Mouse (Mus musculus): ENCODE results near the gene Gpr171. TPM values are rescaled to one million over a fixed set of nuclear protein-coding genes. Genes with fewer than 3 reads are reported as not detected.
"Not testable (repeated sequence)": the region's sequence is repeated elsewhere in the genome, so short reads cannot be mapped to it uniquely, and the experiment has no call there.

The Gpr171 gene
- polyA plus RNA-seq, 1 experiment from 2014 or later, result 1.7 TPM

DNA sequence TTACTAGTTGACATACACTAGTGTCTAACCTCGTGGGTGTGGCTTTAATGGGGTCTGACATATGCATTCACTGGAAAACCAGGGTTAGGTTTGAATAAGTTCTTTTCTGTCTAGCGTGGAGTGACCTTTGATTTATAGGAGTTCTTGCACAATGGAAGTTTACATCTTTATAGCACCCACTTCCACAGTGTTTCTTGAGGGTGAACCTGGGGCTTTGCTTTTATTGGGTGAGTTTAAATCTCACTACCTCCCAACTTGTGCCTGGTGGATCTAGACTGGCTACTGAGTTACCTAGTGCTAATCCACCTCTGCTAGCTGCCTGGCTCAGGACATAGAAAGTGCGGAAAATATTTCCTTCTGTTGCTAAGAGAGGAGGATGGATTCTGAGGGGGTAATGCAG lies 10.3 kb upstream of the Gpr171 start:
- H3K27ac ChIP-seq, result no peak overlapping the region
- H3K36me3 ChIP-seq, result no peaks in the 10 kb centered on the region; the same call in 1 of the 2 replicates
- no peak overlapping the region for H3K4me3 ChIP-seq
- 81% methylated on average over 3 of the region's 3 CpGs for WGBS
- H3K9ac ChIP-seq, result no peak overlapping the region
- no peaks in the 10 kb centered on the region for H3K4me1 ChIP-seq
- H3K27me3 ChIP-seq, result no peaks in the 10 kb centered on the region
- ATAC-seq (ENCODE audit: insufficient number of reproducible peaks, insufficient read depth, low FRiP score, low TSS enrichment, low read depth), result no peak
- no peaks in the 10 kb centered on the region for H3K9me3 ChIP-seq
- H3K4me2 ChIP-seq, result no peak overlapping the region

- not testable (repeated sequence) for H3K4me2 ChIP-seq; H3K27ac ChIP-seq; H3K9ac ChIP-seq; H3K27me3 ChIP-seq; H3K4me1 ChIP-seq; ATAC-seq (ENCODE audit: insufficient number of reproducible peaks, insufficient read depth, low FRiP score, low TSS enrichment, low read depth); H3K9me3 ChIP-seq; H3K36me3 ChIP-seq; H3K4me3 ChIP-seq
- 93% methylated on average over 3 of the region's 3 CpGs for WGBS
These were observed 8.2 kb upstream of the Gpr171 start for GRCm38 (mm10) chr3:59109834-59110233.

DNA sequence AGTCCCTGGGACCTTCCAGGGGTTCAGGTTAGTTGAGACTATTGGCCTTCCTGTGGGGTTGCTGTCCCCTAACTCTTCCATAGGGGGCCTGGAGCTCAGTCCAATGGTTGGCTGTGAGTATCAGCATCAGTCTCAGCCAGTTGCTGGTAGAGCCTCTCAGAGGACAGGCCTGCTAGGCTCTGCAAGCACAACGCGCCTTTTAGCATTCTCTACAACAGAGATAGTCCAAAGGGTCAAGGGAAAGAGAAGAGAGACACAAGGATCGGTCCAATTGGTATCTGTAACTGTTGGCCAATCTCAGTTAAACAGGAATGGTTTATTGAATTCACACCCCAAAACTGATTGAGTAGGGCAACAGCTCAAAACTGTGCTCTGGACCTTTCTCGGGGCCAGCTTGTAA lies 5.8 kb upstream of the Gpr171 start:
- WGBS, result 96% methylated on average over 4 of the region's 4 CpGs
- Histone ChIP-seq H3K9me3 (no peaks in the 10 kb centered on the region), H3K9ac (no peak overlapping the region), H3K27ac (no peak overlapping the region), H3K4me2 (no peak overlapping the region), H3K4me1 (no peaks in the 10 kb centered on the region), H3K36me3 (no peaks in the 10 kb centered on the region), H3K27me3 (no peaks in the 10 kb centered on the region), H3K4me3 (no peak overlapping the region)
- no peak for ATAC-seq (ENCODE audit: insufficient number of reproducible peaks, insufficient read depth, low FRiP score, low TSS enrichment, low read depth)

- Histone ChIP-seq H3K4me2 (no peak overlapping the region), H3K27ac (no peak overlapping the region), H3K4me3 (no peak overlapping the region), H3K36me3 (no peaks in the 10 kb centered on the region), H3K4me1 (peaks cover 4% of the 10 kb centered on the region; the same call in 1 of the 2 replicates), H3K9ac (no peak overlapping the region), H3K9me3 (no peaks in the 10 kb centered on the region), H3K27me3 (no peaks in the 10 kb centered on the region)
- no peak for ATAC-seq (ENCODE audit: insufficient number of reproducible peaks, insufficient read depth, low FRiP score, low TSS enrichment, low read depth)
- 85% methylated on average over 4 of the region's 4 CpGs for WGBS
These were observed 2.8 kb upstream of the Gpr171 start for GRCm38 (mm10) chr3:59104462-59104861.

DNA sequence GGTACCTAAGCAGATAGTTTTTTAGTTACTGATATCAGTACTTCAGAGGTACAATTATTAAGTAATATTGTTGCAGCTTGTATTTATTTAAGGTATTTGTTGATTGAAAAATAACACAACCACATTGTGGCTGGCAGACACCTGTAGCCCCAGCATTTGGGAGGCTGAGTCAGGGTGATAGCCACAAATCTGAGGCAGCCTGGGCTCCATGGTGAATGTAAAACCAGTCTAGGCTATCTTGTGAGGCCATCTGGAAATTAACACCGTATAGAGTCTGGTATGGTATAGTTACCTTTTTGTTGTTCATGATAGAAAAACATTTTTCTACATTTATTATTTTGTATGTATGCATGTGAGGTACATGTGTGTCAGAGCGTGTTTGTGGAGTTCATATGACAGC lies 525 bp upstream of the Gpr171 start:
- Histone ChIP-seq H3K4me3 (no peak overlapping the region), H3K4me1 (peaks cover 4% of the 10 kb centered on the region; the same call in 1 of the 2 replicates), H3K9me3 (no peaks in the 10 kb centered on the region), H3K4me2 (no peak overlapping the region), H3K9ac (no peak overlapping the region), H3K27me3 (no peaks in the 10 kb centered on the region), H3K27ac (no peak overlapping the region), H3K36me3 (no peaks in the 10 kb centered on the region)
- 91% methylated on average over 2 of the region's 2 CpGs for WGBS
- ATAC-seq (ENCODE audit: insufficient number of reproducible peaks, insufficient read depth, low FRiP score, low TSS enrichment, low read depth), result no peak

DNA sequence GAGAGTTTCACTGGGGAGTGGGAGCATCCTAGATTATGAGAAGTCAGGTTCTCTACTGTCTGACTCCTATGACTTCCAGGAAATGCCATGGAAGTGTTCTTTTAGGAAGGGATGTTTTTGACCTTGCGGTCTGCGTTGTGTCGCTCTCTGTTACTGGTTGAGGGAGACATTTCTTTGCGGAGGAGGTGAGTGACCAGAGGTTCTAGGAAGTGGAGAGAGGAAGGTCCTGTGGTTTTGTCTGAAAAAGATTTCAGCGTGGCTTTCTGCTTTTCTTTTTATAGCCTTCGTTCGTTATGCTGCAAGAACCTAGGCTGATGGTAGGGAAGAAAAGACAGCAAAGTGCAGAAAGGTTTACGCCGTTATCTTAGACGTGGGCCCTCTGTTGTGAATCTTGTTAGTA lies 3.1 kb downstream of the Gpr171 start:
- no peak for ATAC-seq (ENCODE audit: insufficient number of reproducible peaks, insufficient read depth, low FRiP score, low TSS enrichment, low read depth)
- H3K4me3 ChIP-seq, result no peak overlapping the region
- H3K4me1 ChIP-seq, result peaks cover 4% of the 10 kb centered on the region; the same call in 1 of the 2 replicates
- H3K9ac ChIP-seq, result no peak overlapping the region
- no peaks in the 10 kb centered on the region for H3K9me3 ChIP-seq
- no peak overlapping the region for H3K4me2 ChIP-seq
- no peaks in the 10 kb centered on the region for H3K27me3 ChIP-seq
- no peaks in the 10 kb centered on the region for H3K36me3 ChIP-seq
- WGBS, result 89% methylated on average over 10 of the region's 10 CpGs
- H3K27ac ChIP-seq, result no peak overlapping the region

GRCm38 (mm10) chr3:59097421-59097820 lies 4.2 kb downstream of the Gpr171 start:
- Histone ChIP-seq H3K9ac (no peak overlapping the region), H3K9me3 (no peaks in the 10 kb centered on the region), H3K27ac (no peak overlapping the region), H3K36me3 (no peaks in the 10 kb centered on the region), H3K4me3 (no peak overlapping the region), H3K4me2 (no peak overlapping the region), H3K27me3 (no peaks in the 10 kb centered on the region), H3K4me1 (peaks cover 9% of the 10 kb centered on the region; the same call in 1 of the 2 replicates)
- WGBS, result 78% methylated on average over 6 of the region's 6 CpGs
- ATAC-seq (ENCODE audit: insufficient number of reproducible peaks, insufficient read depth, low FRiP score, low TSS enrichment, low read depth), result no peak

GRCm38 (mm10) chr3:59092702-59093101 lies 8.9 kb downstream of the Gpr171 start:
- no peaks in the 10 kb centered on the region for H3K27me3 ChIP-seq
- no peak overlapping the region for H3K4me3 ChIP-seq
- ATAC-seq (ENCODE audit: insufficient number of reproducible peaks, insufficient read depth, low FRiP score, low TSS enrichment, low read depth), result no peak
- 0 out of 2 replicates have a peak, but pooled peaks cover 5% of the 10 kb centered on the region for H3K4me1 ChIP-seq
- no peak overlapping the region for H3K27ac ChIP-seq
- H3K9me3 ChIP-seq, result no peaks in the 10 kb centered on the region
- no peak overlapping the region for H3K9ac ChIP-seq
- 72% methylated on average over 11 of the region's 11 CpGs for WGBS
- H3K4me2 ChIP-seq, result no peak overlapping the region
- H3K36me3 ChIP-seq, result no peaks in the 10 kb centered on the region

- Histone ChIP-seq H3K4me1 (peaks cover 12% of the 10 kb centered on the region), H3K4me2 (0 out of 2 replicates have a peak overlapping the region, but pooled peaks have one; percentile 1), H3K4me3 (no peak overlapping the region), H3K9ac (0 out of 2 replicates have a peak overlapping the region, but pooled peaks have one; percentile 27), H3K27ac (no peak overlapping the region), H3K36me3 (no peaks in the 10 kb centered on the region), H3K9me3 (no peaks in the 10 kb centered on the region), H3K27me3 (no peaks in the 10 kb centered on the region)
- ATAC-seq (ENCODE audit: insufficient number of reproducible peaks, insufficient read depth, low FRiP score, low TSS enrichment, low read depth), result 0 out of 2 replicates have a peak, but pooled peaks have one; percentile 17
- WGBS, result 10% methylated on average over 7 of the region's 7 CpGs
These were observed 20.7 kb downstream of the Gpr171 start for GRCm38 (mm10) chr3:59080919-59081318.

DNA sequence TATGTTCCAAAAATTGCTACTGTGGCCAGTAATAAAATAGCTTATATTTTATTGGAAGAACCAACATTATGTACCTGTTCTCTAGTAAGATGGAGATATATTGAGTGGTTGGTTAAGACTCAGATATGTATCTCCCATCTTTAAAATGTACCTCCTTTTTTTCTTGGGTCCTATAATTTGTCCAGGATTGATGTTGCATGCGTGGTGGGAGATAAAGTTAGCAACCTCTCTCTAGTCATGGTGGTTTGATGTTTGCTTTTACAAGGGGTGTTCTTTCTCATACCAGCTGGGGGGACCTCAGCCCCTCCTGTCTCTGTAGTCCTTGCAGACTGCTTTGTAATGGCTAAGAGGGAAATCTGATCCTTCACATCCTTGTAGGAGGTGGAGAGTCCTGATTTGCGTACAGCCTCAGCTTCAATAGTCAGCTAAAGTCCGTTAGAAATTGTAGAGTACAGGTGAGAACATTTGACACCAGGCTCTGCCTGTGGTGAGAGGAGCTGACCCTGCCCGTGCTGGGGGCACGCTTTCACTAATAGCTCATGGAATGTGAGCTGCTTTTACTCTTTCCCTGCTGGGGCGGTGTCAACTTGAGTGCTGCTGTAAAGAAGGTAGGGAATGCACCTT lies 21.2 kb downstream of the Gpr171 start:
- WGBS, result 11% methylated on average over 6 of the region's 6 CpGs
- H3K27me3 ChIP-seq, result no peaks in the 10 kb centered on the region
- H3K27ac ChIP-seq, result no peak overlapping the region
- H3K4me3 ChIP-seq, result no peak overlapping the region
- no peaks in the 10 kb centered on the region for H3K36me3 ChIP-seq
- H3K9ac ChIP-seq, result no peak overlapping the region
- H3K9me3 ChIP-seq, result no peaks in the 10 kb centered on the region
- 0 out of 2 replicates have a peak overlapping the region, but pooled peaks have one; percentile 1 for H3K4me2 ChIP-seq
- H3K4me1 ChIP-seq, result peaks cover 12% of the 10 kb centered on the region
- 0 out of 2 replicates have a peak, but pooled peaks have one; percentile 43 for ATAC-seq (ENCODE audit: insufficient number of reproducible peaks, insufficient read depth, low FRiP score, low TSS enrichment, low read depth)

DNA sequence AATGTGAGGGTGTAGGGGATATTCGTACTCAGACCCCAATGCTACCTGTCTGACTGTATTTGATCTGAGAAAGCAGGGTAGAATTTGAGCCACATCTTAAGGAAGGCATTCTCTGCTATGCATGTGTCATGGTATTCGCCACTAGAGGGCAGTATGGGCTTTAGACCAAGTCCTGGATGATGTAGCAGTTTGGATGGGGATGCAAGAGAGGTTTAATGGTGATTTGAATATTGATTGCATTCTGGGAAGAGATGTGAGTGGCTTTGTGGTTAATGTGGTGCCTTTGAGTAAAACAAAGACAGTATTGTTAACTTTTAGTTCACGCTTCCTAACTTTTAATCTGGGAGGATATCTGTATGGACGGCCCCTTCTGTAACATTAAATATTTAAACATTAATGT lies 22.3 kb downstream of the Gpr171 start:
- Histone ChIP-seq H3K36me3 (no peaks in the 10 kb centered on the region), H3K4me1 (peaks cover 12% of the 10 kb centered on the region), H3K9me3 (no peaks in the 10 kb centered on the region), H3K4me3 (no peak overlapping the region), H3K4me2 (no peak overlapping the region), H3K27ac (no peak overlapping the region), H3K27me3 (no peaks in the 10 kb centered on the region), H3K9ac (no peak overlapping the region)
- no peak for ATAC-seq (ENCODE audit: insufficient number of reproducible peaks, insufficient read depth, low FRiP score, low TSS enrichment, low read depth)
- 36% methylated on average over 4 of the region's 4 CpGs for WGBS

GRCm38 (mm10) chr3:59078585-59078984 lies 23.0 kb downstream of the Gpr171 start:
- no peak for ATAC-seq (ENCODE audit: insufficient number of reproducible peaks, insufficient read depth, low FRiP score, low TSS enrichment, low read depth)
- Histone ChIP-seq H3K4me2 (no peak overlapping the region), H3K27ac (no peak overlapping the region), H3K9ac (no peak overlapping the region), H3K4me3 (no peak overlapping the region), H3K36me3 (no peaks in the 10 kb centered on the region), H3K9me3 (no peaks in the 10 kb centered on the region), H3K27me3 (no peaks in the 10 kb centered on the region), H3K4me1 (peaks cover 12% of the 10 kb centered on the region)
- 52% methylated on average over 11 of the region's 11 CpGs for whole genome bisulfite sequencing
